Mouse (Mus musculus) Patski (cell line): ENCODE results near the gene Kri1. TPM values are rescaled to one million over a fixed set of nuclear protein-coding genes. Genes with fewer than 3 reads are reported as not detected.
A peak's percentile ranks its signal among the peaks of the same experiment; 100 is the strongest.

ENCODE experiments used
- ATAC-seq: fragments of 100-300 bp; one replicate; pipeline ENCODE4 v1.8.0; 2021
- CTCF ChIA-PET: fragments of 350-600 bp; sonication (Branson Sonifier 250); formaldehyde crosslinking; loops from one replicate; lab custom pipeline; 2022; ENCODE audit warnings: inconsistent platforms; lab: Charles Lee
- POLR2A ChIA-PET: fragments of 350-600 bp; sonication (Branson Sonifier 250); formaldehyde crosslinking; loops from one replicate; lab custom pipeline; 2022; ENCODE audit warnings: antibody characterized with exemption, inconsistent platforms; lab: Charles Lee
- DNase-seq: peaks from one replicate; pipeline ENCODE4 v3.0.0-alpha.2; 2011; ENCODE audit warnings: low read depth, low spot score
- H3K27me3 ChIP-seq: fragments of 371-371 bp; one replicate; pipeline ENCODE4 v1.5.1; 2021
- CTCF ChIP-seq: fragments of 100-300 bp; IDR thresholded peaks from one replicate; pipeline ENCODE4 v1.5.1; 2021
- in situ Hi-C: fragments of 300-500 bp; cut with MboI; formaldehyde crosslinking; loops from 3 replicates; pipeline ENCODE4 v1.11.1; 2018; ENCODE audit warnings: low pct_unique_long_range_greater_than_20kb, mixed read lengths
- polyA plus RNA-seq: library from polyadenylated mRNA; unstranded; gene quantifications from one replicate; pipeline ENCODE4 v1.2.3, GENCODE M21; 2021

The Kri1 gene
- polyA plus RNA-seq, 1 experiment from 2014 or later: 36.9 TPM

GRCm38 (mm10) chr9:21249629-21250508, 37.9 kb downstream of the Kri1 start:
- CTCF ChIA-PET: interaction anchor here (1.3 kb wide), 1 partner anchor 30 kb away, joined by 3 read pairs; no protein-coding TSS in a partner anchor
- DNase-seq: no peak
- in situ Hi-C loops: no loop called here
- no peak for TF ChIP-seq CTCF
- H3K27me3 ChIP-seq: peaks cover 26% of the 10 kb centered on the region
- no peak for ATAC-seq
- POLR2A ChIA-PET: no interaction called here

GRCm38 (mm10) chr9:21248326-21248725, 39.4 kb downstream of the Kri1 start, which contains the start of gene S1pr5:
TSS of gene S1pr5 (minus strand) at chr9:21248443.
- peaks cover 41% of the 10 kb centered on the region for H3K27me3 ChIP-seq
- no peak for TF ChIP-seq CTCF
- CTCF ChIA-PET: no interaction called here
- POLR2A ChIA-PET: no interaction called here
- DNase-seq (no peak), ATAC-seq (no peak)
- in situ Hi-C loops: no loop called here

GRCm38 (mm10) chr9:21246342-21246741, 41.4 kb downstream of the Kri1 start:
- no peak for ATAC-seq
- POLR2A ChIA-PET: no interaction called here
- CTCF ChIA-PET: no interaction called here
- peaks cover 43% of the 10 kb centered on the region for H3K27me3 ChIP-seq
- in situ Hi-C loops: no loop called here
- no peak for TF ChIP-seq CTCF
- DNase-seq: no peak

- ChIA-PET POLR2A (no interaction called here), CTCF (no interaction called here)
- ATAC-seq (no peak), DNase-seq (no peak)
- peaks cover 43% of the 10 kb centered on the region for H3K27me3 ChIP-seq
- in situ Hi-C loops: no loop called here
- TF ChIP-seq CTCF: no peak
Observed at GRCm38 (mm10) chr9:21245113-21245487, 42.7 kb downstream of the Kri1 start.

GRCm38 (mm10) chr9:21244428-21245112, 43.2 kb downstream of the Kri1 start:
- CTCF ChIA-PET: no interaction called here
- TF ChIP-seq CTCF: no peak
- POLR2A ChIA-PET: no interaction called here
- peaks cover 43% of the 10 kb centered on the region for H3K27me3 ChIP-seq
- no peak for ATAC-seq
- in situ Hi-C loops: no loop called here
- DNase-seq: no peak

- H3K27me3 ChIP-seq: peaks cover 38% of the 10 kb centered on the region
- CTCF ChIA-PET: no interaction called here
- DNase-seq: no peak
- in situ Hi-C loops: no loop called here
- no peak for ATAC-seq
- POLR2A ChIA-PET: no interaction called here
- no peak for TF ChIP-seq CTCF
Observed at GRCm38 (mm10) chr9:21243826-21244427, 43.8 kb downstream of the Kri1 start.

GRCm38 (mm10) chr9:21241343-21241742, 46.4 kb downstream of the Kri1 start:
- no peak for TF ChIP-seq CTCF
- in situ Hi-C loops: no loop called here
- POLR2A ChIA-PET: no interaction called here
- DNase-seq (no peak), ATAC-seq (no peak)
- CTCF ChIA-PET: interaction anchor here (1.1 to 1.5 kb wide), 5 partner anchors 21 to 70 kb away, joined by 3 to 6 read pairs (median 3); partner anchors contain the start of gene Atg4d
- peaks cover 27% of the 10 kb centered on the region for H3K27me3 ChIP-seq

- ChIA-PET CTCF (no interaction called here), POLR2A (interaction anchor here (0.6 to 1.1 kb wide), 3 partner anchors 26 to 288 kb away, joined by 3 to 5 read pairs (median 4); partner anchors contain the start of gene Cdkn2d)
- ATAC-seq (no peak), DNase-seq (no peak)
- peaks cover 17% of the 10 kb centered on the region for H3K27me3 ChIP-seq
- TF ChIP-seq CTCF: no peak
- in situ Hi-C loops: no loop called here
Observed at GRCm38 (mm10) chr9:21239465-21239848, 48.3 kb downstream of the Kri1 start.

- POLR2A ChIA-PET: interaction anchor here (0.7 to 1.1 kb wide), 2 partner anchors 27 to 53 kb away, joined by 4 to 5 read pairs; partner anchors contain the start of gene Cdkn2d
- peaks cover 12% of the 10 kb centered on the region for H3K27me3 ChIP-seq
- CTCF ChIA-PET: interaction anchor here (1.1 to 1.9 kb wide), 2 partner anchors 15 to 71 kb away, joined by 3 to 4 read pairs; no protein-coding TSS in a partner anchor
- TF ChIP-seq CTCF: no peak
- in situ Hi-C loops: no loop called here
- peak; percentile 84 for ATAC-seq
- no peak for DNase-seq
Observed at GRCm38 (mm10) chr9:21238733-21239464, 48.9 kb downstream of the Kri1 start, which contains the start of gene Keap1. TSS of gene Keap1 (minus strand) at chr9:21239361.
